Mouse (Mus musculus): ENCODE measurements around the gene Gm15517. TPM values are rescaled to one million over a fixed set of nuclear protein-coding genes. Genes with fewer than 3 reads are reported as not detected.

Gene Gm15517
- polyA plus RNA-seq, 1 experiment = not detected

DNA sequence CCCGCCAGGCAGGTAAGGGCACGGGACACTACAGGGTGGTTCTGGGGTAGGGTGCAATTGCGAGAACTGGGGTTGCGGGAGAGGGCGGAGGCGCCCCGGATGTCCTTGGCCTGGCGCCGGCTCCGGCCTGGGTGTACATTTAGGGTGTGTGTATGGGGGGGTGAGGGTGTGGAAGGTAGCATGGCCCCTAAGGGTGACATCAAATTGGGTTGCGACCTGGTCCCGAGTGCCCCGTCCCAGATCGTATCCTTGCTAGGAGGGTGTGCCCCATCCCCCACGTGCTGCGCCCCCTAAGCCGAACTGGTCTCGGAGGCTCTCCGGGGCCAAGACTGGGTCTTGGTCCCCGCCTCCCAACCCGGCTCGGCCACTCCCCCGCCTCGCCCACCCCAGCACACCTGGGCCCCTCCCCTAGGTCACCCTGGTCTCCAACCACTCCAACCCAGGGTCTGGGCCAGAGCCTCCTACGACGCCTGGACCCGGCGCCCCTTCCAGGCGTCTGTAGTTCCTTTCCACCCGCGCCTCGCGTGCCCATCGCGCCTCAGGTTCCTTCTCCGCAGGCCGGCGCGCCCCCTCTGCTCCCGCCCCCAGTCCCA, 49.1 kb downstream of the Gm15517 start:
- H3K4me1 ChIP-seq (ENCODE audit: control insufficient read depth, insufficient read depth, insufficient read length, low read length) = peaks cover 16% of the 10 kb centered on the region
- H3K27me3 ChIP-seq (ENCODE audit: control insufficient read depth, insufficient read depth, low read length) = peaks cover 28% of the 10 kb centered on the region
- peak overlapping the region; percentile 57 for H3K4me3 ChIP-seq (ENCODE audit: low read depth, low read length)
- no peak overlapping the region for H3K27ac ChIP-seq (ENCODE audit: insufficient read depth, low read depth, low read length)
- no peak for TF ChIP-seq POLR2A (IDR thresholded peaks at IDR 0.05; ENCODE audit: low read depth, low read length)
- TF ChIP-seq CTCF (IDR thresholded peaks at IDR 0.05; ENCODE audit: extremely low read depth, insufficient read length, insufficient replicate concordance, low read depth, low read length) = no peak
- 2% methylated on average over 40 of the region's 40 CpGs for WGBS
- H3K36me3 ChIP-seq (ENCODE audit: control insufficient read depth, insufficient read depth, low read length) = no peaks in the 10 kb centered on the region

- TF ChIP-seq POLR2A (IDR thresholded peaks at IDR 0.05; ENCODE audit: low read depth, low read length) (no peak), CTCF (IDR thresholded peaks at IDR 0.05; ENCODE audit: extremely low read depth, insufficient read length, insufficient replicate concordance, low read depth, low read length) (no peak)
- H3K27me3 ChIP-seq (ENCODE audit: control insufficient read depth, insufficient read depth, low read length) = peaks cover 28% of the 10 kb centered on the region
- H3K36me3 ChIP-seq (ENCODE audit: control insufficient read depth, insufficient read depth, low read length) = no peaks in the 10 kb centered on the region
- H3K4me3 ChIP-seq (ENCODE audit: low read depth, low read length) = peak overlapping the region; percentile 57
- 4% methylated on average over 38 of the region's 38 CpGs for WGBS
- no peak overlapping the region for H3K27ac ChIP-seq (ENCODE audit: insufficient read depth, low read depth, low read length)
- H3K4me1 ChIP-seq (ENCODE audit: control insufficient read depth, insufficient read depth, insufficient read length, low read length) = peaks cover 10% of the 10 kb centered on the region
These were observed 49.8 kb downstream of the Gm15517 start for GRCm38 (mm10) chr7:44310878-44311712.

Other genes starting within 250 kb of the Gm15517 start
- gene Klk1b26, start 249.3 kb upstream of the Gm15517 start, polyA plus RNA-seq (2012; rRNA removed) = 0.13 TPM in 1 of 2 replicates, not detected in the other
- 0.52 and 0.65 TPM in 2 replicates for gene Klk1b27, start 209.2 kb upstream of the Gm15517 start, polyA plus RNA-seq (2012; rRNA removed)
- gene Klk1b21, start 159.1 kb upstream of the Gm15517 start, polyA plus RNA-seq (2012; rRNA removed) = not detected in 2 replicates
- gene Klk1b22, start 148.8 kb upstream of the Gm15517 start, polyA plus RNA-seq (2012; rRNA removed) = not detected in 2 replicates
- gene Klk1b16, start 124.7 kb upstream of the Gm15517 start, polyA plus RNA-seq (2012; rRNA removed) = not detected in 2 replicates
- 1.9 TPM in 1 of 2 replicates, not detected in the other for gene Klk1b24, start 73.2 kb upstream of the Gm15517 start, polyA plus RNA-seq (2012; rRNA removed)
- gene Klk1b3, start 63.3 kb upstream of the Gm15517 start, polyA plus RNA-seq (2012; rRNA removed) = 0.19 and 4.6 TPM in 2 replicates
- 10.1 TPM in 1 of 2 replicates, not detected in the other for gene Klk1b4, start 54.0 kb upstream of the Gm15517 start, polyA plus RNA-seq (2012; rRNA removed)
- gene Klk1b5, start 45.5 kb upstream of the Gm15517 start, polyA plus RNA-seq (2012; rRNA removed) = 0.28 and 19.2 TPM in 2 replicates
- gene Klk1, start 36.1 kb upstream of the Gm15517 start, polyA plus RNA-seq (2012; rRNA removed) = 153 and 2,676 TPM in 2 replicates
- gene Gm36864, start 25.3 kb upstream of the Gm15517 start, polyA plus RNA-seq (2012; rRNA removed) = not detected in 2 replicates
- gene 1700028J19Rik, start 14.8 kb upstream of the Gm15517 start, polyA plus RNA-seq (2012; rRNA removed) = 0.77 and 1.9 TPM in 2 replicates
- 43.4 and 66.3 TPM in 2 replicates for gene 2410002F23Rik, start 14.7 kb upstream of the Gm15517 start, polyA plus RNA-seq (2012; rRNA removed)
- not detected in 2 replicates for gene Acp4, start 4.1 kb upstream of the Gm15517 start, polyA plus RNA-seq (2012; rRNA removed)
- 0.82 and 1.3 TPM in 2 replicates for gene Clec11a, start 45.5 kb downstream of the Gm15517 start, polyA plus RNA-seq (2012; rRNA removed)
- 0.81 and 2.1 TPM in 2 replicates for gene Shank1, start 48.8 kb downstream of the Gm15517 start, polyA plus RNA-seq (2012; rRNA removed)
- 1.1 and 1.8 TPM in 2 replicates for gene Syt3, start 122.7 kb downstream of the Gm15517 start, polyA plus RNA-seq (2012; rRNA removed)
- 0.43 TPM in 1 of 2 replicates, not detected in the other for gene 1700008O03Rik, start 124.4 kb downstream of the Gm15517 start, polyA plus RNA-seq (2012; rRNA removed)
- 1.1 TPM in 2 replicates for gene Lrrc4b, start 167.6 kb downstream of the Gm15517 start, polyA plus RNA-seq (2012; rRNA removed)
- 2.2 and 3.2 TPM in 2 replicates for gene Aspdh, start 203.9 kb downstream of the Gm15517 start, polyA plus RNA-seq (2012; rRNA removed)
- gene Josd2, start 206.5 kb downstream of the Gm15517 start, polyA plus RNA-seq (2012; rRNA removed) = 85.6 and 99.2 TPM in 2 replicates
- 157 and 256 TPM in 2 replicates for gene Emc10, start 235.1 kb downstream of the Gm15517 start, polyA plus RNA-seq (2012; rRNA removed)
- 0.88 and 2.0 TPM in 2 replicates for gene Fam71e1, start 235.1 kb downstream of the Gm15517 start, polyA plus RNA-seq (2012; rRNA removed)

Measured in small intestine, adult 2 months (tissue).